Mouse (Mus musculus): ENCODE data around the gene Slc16a2. TPM values are rescaled to one million over a fixed set of nuclear protein-coding genes. Genes with fewer than 3 reads are reported as not detected.

Slc16a2 gene
- polyA plus RNA-seq (2015; fragmentation: Nextera tagmentation; extraction: Ambion mirVana), result 20.4 and 21.4 TPM in 2 replicates

DNA sequence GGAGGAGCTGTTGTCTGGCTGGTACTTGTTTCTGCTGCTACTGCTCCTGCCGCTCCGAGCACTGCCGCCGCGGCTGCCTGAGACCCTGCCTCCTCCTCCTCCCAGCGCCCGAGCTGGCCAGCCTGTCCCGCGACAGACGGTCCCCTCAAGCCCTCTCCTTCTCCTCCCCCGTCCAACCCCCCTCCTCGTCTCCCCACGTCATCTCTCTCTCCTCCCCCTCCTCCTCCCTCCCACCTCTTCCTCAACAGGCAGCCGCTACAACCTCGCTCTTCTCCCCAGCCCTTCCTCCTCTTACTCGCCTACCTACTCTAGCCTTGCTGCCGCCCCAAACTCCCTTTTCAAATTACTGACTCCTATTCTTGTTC lies at the start of gene Slc16a2:
Gene Slc16a2, minus strand, starts transcription at position 152 of the 365 bp plus-strand sequence.
- peak; percentile 90 for ATAC-seq
- H3K4me1 ChIP-seq (ENCODE audit: insufficient read depth, low read depth, low read length), result no peaks in the 10 kb centered on the region
- H3K9ac ChIP-seq (replicated peaks; ENCODE audit: low read depth), result 0 out of 2 replicates have a peak within 1 kb of the TSS, but pooled peaks have one; percentile 23
- peak within 1 kb of the TSS; percentile 75 for H3K4me2 ChIP-seq (replicated peaks; ENCODE audit: low read depth, low read length)
- peak; percentile 87 for DNase-seq (ENCODE audit: low spot score)
- H3K27ac ChIP-seq (ENCODE audit: low read length), result peak within 1 kb of the TSS; percentile 89
- H3K27me3 ChIP-seq (replicated peaks; ENCODE audit: insufficient read depth, low read length), result no peaks in the 10 kb centered on the region
- 13% methylated on average over 12 of the region's 17 CpGs for WGBS
- no peaks in the 10 kb centered on the region for H3K36me3 ChIP-seq (ENCODE audit: insufficient read depth, low read length)
- no peak for TF ChIP-seq CTCF (IDR thresholded peaks at IDR 0.05)
- TF ChIP-seq EP300 (IDR thresholded peaks at IDR 0.05), result no peak
- H3K9me3 ChIP-seq (ENCODE audit: low read length), result no peaks in the 10 kb centered on the region
- peak within 1 kb of the TSS; percentile 49 for H3K4me3 ChIP-seq (ENCODE audit: low read depth, low read length)

- DNase-seq (ENCODE audit: low spot score) (no peak), ATAC-seq (no peak)
- H3K9me3 ChIP-seq (ENCODE audit: low read length), result no peaks in the 10 kb centered on the region
- TF ChIP-seq EP300 (IDR thresholded peaks at IDR 0.05), result no peak
- no peak for TF ChIP-seq CTCF (IDR thresholded peaks at IDR 0.05)
- no peak overlapping the region for H3K9ac ChIP-seq (replicated peaks; ENCODE audit: low read depth)
- no peak overlapping the region for H3K4me3 ChIP-seq (ENCODE audit: low read depth, low read length)
- H3K4me2 ChIP-seq (replicated peaks; ENCODE audit: low read depth, low read length), result no peak overlapping the region
- no peaks in the 10 kb centered on the region for H3K4me1 ChIP-seq (ENCODE audit: insufficient read depth, low read depth, low read length)
- H3K36me3 ChIP-seq (ENCODE audit: insufficient read depth, low read length), result no peaks in the 10 kb centered on the region
- WGBS, result 38% methylated on average over 2 of the region's 2 CpGs
- H3K27me3 ChIP-seq (replicated peaks; ENCODE audit: insufficient read depth, low read length), result no peaks in the 10 kb centered on the region
- H3K27ac ChIP-seq (ENCODE audit: low read length), result no peak overlapping the region
Observed at GRCm38 (mm10) chrX:103863502-103863901, 41.7 kb upstream of the Slc16a2 start.

GRCm38 (mm10) chrX:103862877-103863276 lies 41.1 kb upstream of the Slc16a2 start:
- H3K27ac ChIP-seq (ENCODE audit: low read length), result no peak overlapping the region
- ATAC-seq (no peak), DNase-seq (ENCODE audit: low spot score) (no peak)
- whole genome bisulfite sequencing, result 94% methylated on average over 3 of the region's 3 CpGs
- TF ChIP-seq EP300 (IDR thresholded peaks at IDR 0.05) (no peak), CTCF (IDR thresholded peaks at IDR 0.05) (no peak)
- H3K4me1 ChIP-seq (ENCODE audit: insufficient read depth, low read depth, low read length), result no peaks in the 10 kb centered on the region
- no peaks in the 10 kb centered on the region for H3K9me3 ChIP-seq (ENCODE audit: low read length)
- no peak overlapping the region for H3K4me2 ChIP-seq (replicated peaks; ENCODE audit: low read depth, low read length)
- no peak overlapping the region for H3K4me3 ChIP-seq (ENCODE audit: low read depth, low read length)
- no peak overlapping the region for H3K9ac ChIP-seq (replicated peaks; ENCODE audit: low read depth)
- H3K27me3 ChIP-seq (replicated peaks; ENCODE audit: insufficient read depth, low read length), result no peaks in the 10 kb centered on the region
- H3K36me3 ChIP-seq (ENCODE audit: insufficient read depth, low read length), result no peaks in the 10 kb centered on the region

DNA sequence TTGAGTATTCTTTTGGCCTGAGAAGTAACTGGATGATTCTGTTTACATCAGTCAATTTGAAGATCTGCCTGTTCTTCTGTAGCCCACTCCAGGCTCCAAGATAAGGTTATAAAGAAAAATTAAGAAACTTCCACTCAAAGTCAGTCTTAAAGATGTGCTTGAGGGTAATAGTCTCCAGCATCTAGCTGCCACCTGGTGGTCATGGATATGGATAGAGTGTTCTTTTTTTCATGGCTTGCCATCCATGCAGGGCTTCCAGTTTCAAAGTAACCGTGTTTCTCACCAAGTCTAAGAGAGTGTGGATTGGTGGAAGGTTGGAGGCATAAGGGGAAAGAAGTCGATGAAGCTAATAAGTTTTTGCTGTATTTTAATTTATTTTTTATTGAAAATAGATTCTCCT lies 23.5 kb upstream of the Slc16a2 start:
- ATAC-seq, result no peak
- no peaks in the 10 kb centered on the region for H3K36me3 ChIP-seq (ENCODE audit: insufficient read depth, low read length)
- no peak overlapping the region for H3K9ac ChIP-seq (replicated peaks; ENCODE audit: low read depth)
- H3K27me3 ChIP-seq (replicated peaks; ENCODE audit: insufficient read depth, low read length), result no peaks in the 10 kb centered on the region
- H3K4me1 ChIP-seq (ENCODE audit: insufficient read depth, low read depth, low read length), result no peaks in the 10 kb centered on the region
- DNase-seq (ENCODE audit: low spot score), result peak; percentile 63
- TF ChIP-seq EP300 (IDR thresholded peaks at IDR 0.05) (no peak), CTCF (IDR thresholded peaks at IDR 0.05) (peak; percentile 71)
- no peak overlapping the region for H3K4me2 ChIP-seq (replicated peaks; ENCODE audit: low read depth, low read length)
- no peak overlapping the region for H3K4me3 ChIP-seq (ENCODE audit: low read depth, low read length)
- WGBS, result 38% methylated on average over 2 of the region's 2 CpGs
- H3K9me3 ChIP-seq (ENCODE audit: low read length), result no peaks in the 10 kb centered on the region
- H3K27ac ChIP-seq (ENCODE audit: low read length), result no peak overlapping the region

- no peak for DNase-seq (ENCODE audit: low spot score)
- no peak for TF ChIP-seq CTCF (IDR thresholded peaks at IDR 0.05)
- no peak for TF ChIP-seq EP300 (IDR thresholded peaks at IDR 0.05)
- Histone ChIP-seq H3K4me3 (ENCODE audit: low read depth, low read length) (no peak overlapping the region), H3K9ac (replicated peaks; ENCODE audit: low read depth) (no peak overlapping the region), H3K4me2 (replicated peaks; ENCODE audit: low read depth, low read length) (no peak overlapping the region), H3K4me1 (ENCODE audit: insufficient read depth, low read depth, low read length) (no peaks in the 10 kb centered on the region), H3K27ac (ENCODE audit: low read length) (no peak overlapping the region), H3K9me3 (ENCODE audit: low read length) (no peaks in the 10 kb centered on the region), H3K36me3 (ENCODE audit: insufficient read depth, low read length) (no peaks in the 10 kb centered on the region), H3K27me3 (replicated peaks; ENCODE audit: insufficient read depth, low read length) (no peaks in the 10 kb centered on the region)
- ATAC-seq, result no peak
- 86% methylated on average over 2 of the region's 2 CpGs for WGBS
Observed at GRCm38 (mm10) chrX:103828836-103829235, 7.1 kb upstream of the Slc16a2 start.

- H3K4me2 ChIP-seq (replicated peaks; ENCODE audit: low read depth, low read length), result peak overlapping the region; percentile 75
- no peaks in the 10 kb centered on the region for H3K27me3 ChIP-seq (replicated peaks; ENCODE audit: insufficient read depth, low read length)
- ATAC-seq (peak; percentile 72), DNase-seq (ENCODE audit: low spot score) (peak; percentile 62)
- no peaks in the 10 kb centered on the region for H3K4me1 ChIP-seq (ENCODE audit: insufficient read depth, low read depth, low read length)
- peak overlapping the region; percentile 49 for H3K4me3 ChIP-seq (ENCODE audit: low read depth, low read length)
- H3K9ac ChIP-seq (replicated peaks; ENCODE audit: low read depth), result no peak overlapping the region
- H3K36me3 ChIP-seq (ENCODE audit: insufficient read depth, low read length), result no peaks in the 10 kb centered on the region
- TF ChIP-seq EP300 (IDR thresholded peaks at IDR 0.05) (no peak), CTCF (IDR thresholded peaks at IDR 0.05) (no peak)
- H3K9me3 ChIP-seq (ENCODE audit: low read length), result no peaks in the 10 kb centered on the region
- peak overlapping the region; percentile 89 for H3K27ac ChIP-seq (ENCODE audit: low read length)
- 11% methylated on average over 18 of the region's 20 CpGs for WGBS
Observed at GRCm38 (mm10) chrX:103822271-103822811, 558 bp upstream of the Slc16a2 start.

All from lung, postnatal 0 days (tissue).